Mouse (Mus musculus): ENCODE measurements around the gene Cyp2c37. TPM values are rescaled to one million over a fixed set of nuclear protein-coding genes. Genes with fewer than 3 reads are reported as not detected.
"Not testable (repeated sequence)": the region's sequence is repeated elsewhere in the genome, so short reads cannot be mapped to it uniquely, and the experiment has no call there.

Cyp2c37 gene
- not detected in 2 replicates for polyA plus RNA-seq (2012; rRNA removed)

GRCm38 (mm10) chr19:39992140-39992539 lies at the start of gene Cyp2c37:
Gene Cyp2c37 (plus strand): TSS chr19:39992424.
- not testable (repeated sequence) for DNase-seq (ENCODE audit: extremely low spot score in 1 of 2, low spot score in 1 of 2)

- DNase-seq (ENCODE audit: extremely low spot score in 1 of 2, low spot score in 1 of 2), result not testable (repeated sequence)
These were observed 31.4 kb upstream of the Cyp2c37 start for GRCm38 (mm10) chr19:39960861-39961260.

- DNase-seq (ENCODE audit: extremely low spot score in 1 of 2, low spot score in 1 of 2), result not testable (repeated sequence)
These were observed 21.1 kb upstream of the Cyp2c37 start for GRCm38 (mm10) chr19:39971096-39971495.

DNA sequence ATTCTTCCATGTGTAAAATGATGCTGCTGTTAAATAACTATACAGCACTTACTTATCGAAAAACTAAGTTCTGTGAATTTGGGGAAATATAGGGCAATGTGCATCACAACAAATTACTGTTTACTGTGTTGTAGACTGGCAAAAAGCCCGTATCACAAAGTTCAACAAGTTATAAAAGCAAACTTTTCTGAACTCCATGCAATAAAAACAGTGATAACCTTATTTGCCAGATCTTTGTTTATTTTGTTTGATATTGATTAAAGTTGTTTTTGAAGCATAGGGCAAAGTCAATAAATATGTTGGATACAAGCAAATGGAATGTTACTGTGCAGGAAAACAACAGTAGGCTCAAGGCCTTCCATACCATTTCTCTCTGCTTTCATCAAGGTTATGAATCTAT lies 2.8 kb upstream of the Cyp2c37 start:
- DNase-seq (ENCODE audit: extremely low spot score in 1 of 2, low spot score in 1 of 2), result no peak

Other genes starting within 250 kb of the Cyp2c37 start
- gene Cyp2c40, start 179.6 kb upstream of the Cyp2c37 start, polyA plus RNA-seq (2012; rRNA removed), result not detected in 2 replicates
- not detected in 2 replicates for gene Cyp2c69, start 105.6 kb upstream of the Cyp2c37 start, polyA plus RNA-seq (2012; rRNA removed)
- not detected in 2 replicates for gene Cyp2c54, start 81.4 kb downstream of the Cyp2c37 start, polyA plus RNA-seq (2012; rRNA removed)
- gene Cyp2c50, start 97.3 kb downstream of the Cyp2c37 start, polyA plus RNA-seq (2012; rRNA removed), result not detected in 2 replicates
- gene Cyp2c70, start 194.9 kb downstream of the Cyp2c37 start, polyA plus RNA-seq (2012; rRNA removed), result not detected in 2 replicates